Mouse (Mus musculus): Measurements from ENCODE around the gene Perm1. TPM values are rescaled to one million over a fixed set of nuclear protein-coding genes. Genes with fewer than 3 reads are reported as not detected.

Perm1 gene
- 246 TPM for polyA plus RNA-seq (2014; fragmentation: Illumina TruSeq; extraction: RNeasy Lipid Tissue Mini Kit (QIAGEN cat#74804); ENCODE audit: low read depth, low replicate concordance)

DNA sequence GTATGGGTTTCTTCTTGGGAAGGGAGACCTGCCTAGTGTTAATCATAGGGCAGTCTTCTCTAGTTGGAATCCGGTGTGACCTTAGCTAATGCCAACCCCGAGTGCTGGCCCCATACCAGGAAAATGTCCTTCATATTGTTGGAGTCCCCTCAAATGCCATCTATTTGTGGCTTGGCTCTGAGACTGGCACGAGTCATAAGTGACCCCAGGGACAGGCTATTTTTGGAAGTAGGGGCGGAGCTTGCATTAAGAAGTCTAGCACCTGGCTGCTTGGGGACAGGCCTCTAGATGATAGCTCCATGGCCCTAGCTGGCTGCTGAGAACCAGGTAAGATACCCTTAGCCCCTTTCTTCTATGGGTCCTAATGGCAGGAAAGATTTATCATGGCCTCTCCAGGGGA, at the start of gene Perm1:
TSS of gene Perm1 (plus strand) at position 220 of the 400 bp plus-strand sequence.

DNA sequence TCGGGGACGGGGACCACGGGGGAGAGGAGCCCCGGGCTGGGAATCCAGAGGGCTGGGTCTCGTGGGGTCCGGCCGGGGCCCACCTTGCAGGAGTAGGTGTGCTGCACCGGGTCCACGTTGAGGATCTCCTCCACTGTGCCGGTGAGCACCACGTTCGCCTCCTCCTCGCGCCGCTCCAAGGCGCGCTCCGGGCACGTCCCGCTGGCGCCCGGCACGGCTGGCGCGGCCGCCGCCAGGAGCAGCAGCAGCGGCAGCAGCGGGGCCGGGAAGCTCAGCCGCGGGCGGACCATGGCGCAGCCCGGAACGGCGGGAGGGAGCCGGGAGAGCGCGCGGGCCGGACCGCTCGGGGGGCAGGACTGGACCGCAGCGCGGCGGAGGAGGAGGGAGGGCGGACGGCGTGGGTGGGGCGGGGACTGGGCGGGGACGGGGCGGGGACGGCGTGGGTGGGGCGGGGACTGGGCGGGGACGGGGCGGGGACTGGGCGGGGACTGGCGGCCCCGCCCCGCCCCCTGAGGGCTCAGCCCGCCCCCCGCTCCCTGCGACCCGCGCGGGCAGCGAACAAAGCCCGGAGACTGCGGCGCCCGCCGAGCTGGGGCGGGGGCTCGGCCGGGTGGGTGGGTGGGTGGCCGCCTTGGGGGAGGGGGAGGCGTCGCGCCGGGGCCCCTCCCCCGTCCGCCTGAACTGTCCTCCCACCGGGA, 18.4 kb upstream of the Perm1 start, which contains the start of gene Agrn:
TSS of gene Agrn (minus strand) at position 358 of the 698 bp plus-strand sequence.

DNA sequence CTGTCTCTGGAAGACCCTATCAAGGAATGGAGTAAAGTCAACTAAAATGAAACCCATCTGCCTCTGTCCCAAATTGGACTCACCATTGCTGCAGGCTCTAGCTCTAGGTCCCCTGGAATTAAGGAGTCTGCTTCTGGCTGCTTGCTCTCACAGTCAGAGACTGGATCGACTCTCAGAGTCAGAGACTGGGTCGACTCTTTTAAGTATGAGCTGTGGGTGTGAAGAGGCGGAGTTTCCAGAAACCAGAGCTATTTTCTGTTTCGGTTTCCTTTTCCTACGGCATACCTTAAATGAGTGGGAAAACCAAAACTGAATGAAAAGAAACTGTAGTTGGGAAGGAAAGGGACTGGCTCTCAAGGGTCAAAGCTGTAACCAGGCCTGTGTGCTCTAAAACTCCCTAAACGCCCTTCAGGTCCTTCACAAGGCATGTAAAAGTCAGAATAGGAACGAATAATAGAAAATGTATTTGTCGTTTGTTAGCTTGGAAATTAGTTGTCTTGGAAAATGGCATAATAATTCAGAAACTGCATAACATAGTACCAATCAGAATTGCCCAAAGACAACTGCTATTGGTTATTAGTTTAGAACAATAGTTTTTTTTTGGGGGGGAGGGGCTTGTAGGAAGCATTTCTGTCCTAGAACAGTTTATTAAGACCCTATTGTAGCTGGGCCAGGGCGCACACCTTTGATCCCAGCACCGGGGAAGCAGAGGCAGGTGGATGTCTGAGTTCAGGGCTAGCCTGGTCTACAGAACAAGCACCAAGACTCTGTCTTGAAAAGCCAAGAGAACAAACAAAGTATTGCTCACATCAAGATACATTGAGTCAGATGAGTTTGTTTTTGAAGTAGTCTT, 14.8 kb upstream of the Perm1 start, which contains the start of gene Isg15:
TSS of gene Isg15 (minus strand) at position 196 of the 853 bp plus-strand sequence.

DNA sequence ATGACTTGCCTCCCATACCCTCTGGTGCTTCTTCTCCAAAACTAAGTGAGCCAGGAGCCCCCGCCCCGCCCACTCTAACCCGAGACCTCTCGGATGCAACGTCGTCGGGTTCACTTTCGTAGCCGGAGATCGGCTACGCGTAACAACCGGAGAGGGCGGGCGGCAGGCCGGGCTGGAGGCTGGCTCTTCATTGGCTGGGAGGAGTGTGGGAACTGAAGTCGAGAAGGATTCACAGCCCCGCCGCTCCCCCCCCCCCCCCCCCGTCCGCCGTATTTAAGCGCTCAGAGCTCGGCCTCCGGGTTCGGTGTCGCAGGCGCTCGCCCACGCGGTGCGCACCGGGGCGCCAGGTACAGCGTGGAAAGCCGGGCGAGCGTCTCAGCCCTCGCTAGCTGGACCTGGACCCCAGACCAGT, 12.7 kb upstream of the Perm1 start, which contains the start of gene AW011738:
TSS of gene AW011738 (plus strand) at position 304 of the 412 bp plus-strand sequence.

DNA sequence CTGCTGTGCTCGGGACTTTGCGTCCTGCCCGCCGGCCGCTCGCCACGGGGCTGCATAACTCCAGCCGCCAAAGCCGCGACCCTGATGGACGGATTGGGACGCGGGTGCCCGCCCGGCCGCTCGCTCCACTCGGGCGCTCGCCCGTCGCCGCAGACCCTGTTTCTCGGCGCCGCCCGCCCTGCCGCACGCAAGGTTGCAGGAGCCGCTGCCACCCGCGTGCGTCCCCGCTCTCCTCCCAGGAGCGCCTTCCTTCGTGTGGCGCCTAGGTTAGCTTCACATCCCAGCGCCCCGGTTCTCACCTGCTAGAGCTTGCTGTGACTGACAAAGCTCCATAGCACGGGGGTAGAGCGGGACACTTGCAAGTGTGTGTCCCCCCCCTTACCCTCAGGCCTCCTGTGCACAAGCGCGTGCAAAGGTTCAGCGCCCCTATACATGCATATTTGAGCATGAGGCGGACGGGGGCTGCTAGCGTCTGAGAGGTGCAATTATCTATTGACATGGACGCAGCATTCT, 19.1 kb downstream of the Perm1 start, which contains the start of gene Plekhn1:
TSS of gene Plekhn1 (minus strand) at position 157 of the 513 bp plus-strand sequence.

DNA sequence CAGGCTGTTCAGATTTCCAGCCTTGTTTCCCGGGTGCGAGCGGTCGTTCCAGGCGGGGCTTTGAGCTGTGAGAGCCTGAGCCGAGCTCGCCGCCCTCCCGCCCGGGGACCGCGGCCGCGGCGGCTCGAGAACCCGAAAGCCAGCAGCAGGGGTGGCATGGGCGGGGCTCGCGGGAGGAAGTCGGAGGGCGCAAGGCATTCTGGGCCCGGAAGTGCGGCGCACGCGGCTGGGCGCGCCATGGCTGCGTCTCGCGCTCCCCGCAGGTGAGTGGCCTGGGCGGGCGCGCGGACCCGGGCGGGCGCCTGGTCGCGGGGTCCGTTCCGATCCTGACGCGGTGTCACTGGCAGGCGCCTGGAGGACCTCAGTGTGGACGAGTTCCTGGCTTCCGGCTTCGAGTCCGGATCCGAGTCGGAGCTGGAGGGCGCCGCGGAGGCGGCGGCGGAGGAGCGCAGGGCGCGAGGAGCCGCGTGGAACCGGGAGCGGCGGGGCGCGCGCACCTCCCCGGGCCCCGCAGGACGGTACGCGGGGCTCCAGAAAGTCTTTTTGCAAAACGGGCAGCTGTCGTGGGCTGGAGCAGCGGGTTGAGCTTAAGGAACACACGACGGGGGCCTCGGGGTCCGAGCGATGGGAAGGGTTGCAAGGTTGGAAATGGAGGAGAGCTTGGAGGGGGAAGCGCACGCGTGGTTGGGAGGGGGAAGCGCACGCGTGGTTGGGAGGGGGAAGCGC, 20.3 kb downstream of the Perm1 start, which contains the start of gene Noc2l:
TSS of gene Noc2l (plus strand) at position 203 of the 726 bp plus-strand sequence.

DNA sequence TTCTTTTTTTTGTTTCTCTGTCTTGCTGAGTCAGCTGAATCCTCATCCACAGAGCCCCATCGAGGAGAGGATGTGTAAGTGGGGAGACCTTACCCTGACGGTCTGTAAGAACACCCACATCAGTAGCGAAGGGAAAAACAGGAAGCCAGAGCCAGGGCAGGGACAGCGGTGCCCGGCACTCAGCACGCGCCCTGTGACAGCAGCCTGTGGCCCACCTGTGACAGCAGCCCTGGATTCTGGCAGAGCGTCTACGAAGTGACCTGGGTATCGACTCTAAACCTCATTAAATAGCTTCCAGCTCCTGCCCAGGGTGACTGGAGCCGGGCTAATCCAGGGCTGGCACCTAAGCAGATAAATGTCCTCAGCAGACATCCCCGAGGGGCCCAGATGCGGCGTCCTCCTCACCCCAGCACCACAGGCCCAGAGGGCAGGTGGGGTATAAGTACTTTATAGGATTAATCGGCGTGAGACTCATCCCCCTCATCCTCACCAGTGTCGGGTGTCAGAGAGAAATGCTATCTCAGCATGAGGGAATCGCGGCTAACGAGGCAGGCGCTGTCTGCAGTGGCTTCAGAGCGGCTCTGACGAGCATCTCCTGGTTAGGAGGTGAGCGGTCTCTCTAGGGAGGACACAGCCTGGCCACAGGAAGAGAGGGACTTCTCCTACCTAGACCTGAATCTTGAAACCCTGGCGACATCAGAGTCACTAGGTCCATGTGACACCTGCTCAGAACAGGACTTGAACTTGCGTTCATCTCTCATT, 39.6 kb downstream of the Perm1 start, which contains the start of gene Samd11:
TSS of gene Samd11 (minus strand) at position 580 of the 762 bp plus-strand sequence.

Other genes starting within 250 kb of the Perm1 start
- gene B3galt6, start 223.2 kb upstream of the Perm1 start, polyA plus RNA-seq (2014; fragmentation: Illumina TruSeq; extraction: RNeasy Lipid Tissue Mini Kit (QIAGEN cat#74804); ENCODE audit: low read depth, low replicate concordance): 2.0 TPM
- gene Sdf4, start 223.0 kb upstream of the Perm1 start, polyA plus RNA-seq (2014; fragmentation: Illumina TruSeq; extraction: RNeasy Lipid Tissue Mini Kit (QIAGEN cat#74804); ENCODE audit: low read depth, low replicate concordance): 104 TPM
- not detected for gene Tnfrsf4, start 202.0 kb upstream of the Perm1 start, polyA plus RNA-seq (2014; fragmentation: Illumina TruSeq; extraction: RNeasy Lipid Tissue Mini Kit (QIAGEN cat#74804); ENCODE audit: low read depth, low replicate concordance)
- not detected for gene Tnfrsf18, start 189.7 kb upstream of the Perm1 start, polyA plus RNA-seq (2014; fragmentation: Illumina TruSeq; extraction: RNeasy Lipid Tissue Mini Kit (QIAGEN cat#74804); ENCODE audit: low read depth, low replicate concordance)
- not detected for gene Ttll10, start 156.5 kb upstream of the Perm1 start, polyA plus RNA-seq (2014; fragmentation: Illumina TruSeq; extraction: RNeasy Lipid Tissue Mini Kit (QIAGEN cat#74804); ENCODE audit: low read depth, low replicate concordance)
- gene 9430015G10Rik, start 105.9 kb upstream of the Perm1 start, polyA plus RNA-seq (2014; fragmentation: Illumina TruSeq; extraction: RNeasy Lipid Tissue Mini Kit (QIAGEN cat#74804); ENCODE audit: low read depth, low replicate concordance): 5.9 TPM
- gene Rnf223, start 85.4 kb upstream of the Perm1 start, polyA plus RNA-seq (2014; fragmentation: Illumina TruSeq; extraction: RNeasy Lipid Tissue Mini Kit (QIAGEN cat#74804); ENCODE audit: low read depth, low replicate concordance): not detected
- 39.4 TPM for gene Agrn, start 18.4 kb upstream of the Perm1 start, polyA plus RNA-seq (2014; fragmentation: Illumina TruSeq; extraction: RNeasy Lipid Tissue Mini Kit (QIAGEN cat#74804); ENCODE audit: low read depth, low replicate concordance)
- 10.3 TPM for gene Isg15, start 15.1 kb upstream of the Perm1 start, polyA plus RNA-seq (2014; fragmentation: Illumina TruSeq; extraction: RNeasy Lipid Tissue Mini Kit (QIAGEN cat#74804); ENCODE audit: low read depth, low replicate concordance)
- 7.6 TPM for gene AW011738, start 12.6 kb upstream of the Perm1 start, polyA plus RNA-seq (2014; fragmentation: Illumina TruSeq; extraction: RNeasy Lipid Tissue Mini Kit (QIAGEN cat#74804); ENCODE audit: low read depth, low replicate concordance)
- gene Plekhn1, start 19.0 kb downstream of the Perm1 start, polyA plus RNA-seq (2014; fragmentation: Illumina TruSeq; extraction: RNeasy Lipid Tissue Mini Kit (QIAGEN cat#74804); ENCODE audit: low read depth, low replicate concordance): 15.0 TPM
- gene Noc2l, start 20.1 kb downstream of the Perm1 start, polyA plus RNA-seq (2014; fragmentation: Illumina TruSeq; extraction: RNeasy Lipid Tissue Mini Kit (QIAGEN cat#74804); ENCODE audit: low read depth, low replicate concordance): 33.6 TPM
- not detected for gene Samd11, start 39.8 kb downstream of the Perm1 start, polyA plus RNA-seq (2014; fragmentation: Illumina TruSeq; extraction: RNeasy Lipid Tissue Mini Kit (QIAGEN cat#74804); ENCODE audit: low read depth, low replicate concordance)
- gene Vmn2r-ps159, start 115.2 kb downstream of the Perm1 start, polyA plus RNA-seq (2014; fragmentation: Illumina TruSeq; extraction: RNeasy Lipid Tissue Mini Kit (QIAGEN cat#74804); ENCODE audit: low read depth, low replicate concordance): not detected